Mouse (Mus musculus) hematopoietic multipotent progenitor cell, adult 10-12 weeks (in vitro differentiated cells): ENCODE measurements around the gene Epgn. TPM values are rescaled to one million over a fixed set of nuclear protein-coding genes. Genes with fewer than 3 reads are reported as not detected.

Source experiments
- polyA plus RNA-seq: library from polyadenylated mRNA; stranded (reverse); fragments of >175 nt; gene quantifications from 2 replicates; pipeline ENCODE4 v1.2.3, GENCODE M21; 2012; ENCODE audit warnings: low replicate concordance

Epgn gene
- polyA plus RNA-seq = not detected in 2 replicates

GRCm38 (mm10) chr5:91027164-91027563, at the start of gene Epgn:
Gene Epgn, plus strand, starts transcription at chr5:91027464.

GRCm38 (mm10) chr5:91074450-91074950, 47.2 kb downstream of the Epgn start, which contains the start of gene Ereg:
Gene Ereg, plus strand, starts transcription at chr5:91074622.

Other genes starting within 250 kb of the Epgn start
- gene Cxcl3, start 241.4 kb upstream of the Epgn start, polyA plus RNA-seq = 0.24 TPM in 1 of 2 replicates, not detected in the other
- gene Cxcl15, start 232.9 kb upstream of the Epgn start, polyA plus RNA-seq = not detected in 2 replicates
- gene Cxcl1, start 136.2 kb upstream of the Epgn start, polyA plus RNA-seq = not detected in 2 replicates
- 0.55 and 1.3 TPM in 2 replicates for gene Cxcl2, start 123.6 kb upstream of the Epgn start, polyA plus RNA-seq
- 5.9 and 7.0 TPM in 2 replicates for gene Mthfd2l, start 96.3 kb upstream of the Epgn start, polyA plus RNA-seq
- gene Ereg, start 47.2 kb downstream of the Epgn start, polyA plus RNA-seq = not detected in 2 replicates
- not detected in 2 replicates for gene Areg, start 112.1 kb downstream of the Epgn start, polyA plus RNA-seq